Comparison of ENCODE assay signal across 8 mouse cellular contexts in the genomic region with DNA sequence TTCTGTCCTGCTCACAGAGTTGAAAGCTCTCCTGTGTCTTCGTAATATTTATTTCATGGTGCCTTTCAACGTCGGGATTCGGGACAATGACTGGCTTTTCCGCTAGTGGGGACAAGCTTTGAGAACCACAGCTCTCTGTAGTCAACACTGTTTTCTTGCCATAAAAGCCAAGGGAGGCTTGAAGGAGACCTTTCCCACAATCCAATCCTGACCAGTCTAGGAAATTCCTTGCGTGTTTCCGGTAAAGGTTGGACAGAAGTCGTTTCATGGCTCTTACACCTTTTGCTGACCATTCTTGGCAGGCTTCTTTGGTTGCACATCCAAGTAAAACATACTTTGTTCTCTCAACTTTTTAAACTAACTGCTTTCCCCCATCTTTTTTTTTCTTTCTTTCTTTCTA.
A peak's percentile ranks its signal among the peaks of the same experiment; 100 is the strongest.
DNase-seq lines count a peak whose midpoint lies in the region; ATAC-seq and TF ChIP-seq lines count a peak whose summit lies in the region.

No protein-coding gene starts in this region.

- H3K9ac ChIP-seq in hindbrain, postnatal 0 days (replicated peaks; ENCODE audit: low read length): no peak overlapping the region
- no peak overlapping the region for H3K9ac ChIP-seq in midbrain, embryonic 12.5 days (replicated peaks)

- peak; percentile 53 to 58 for DNase-seq in heart, adult 18-20 months
- DNase-seq in heart, postnatal 25 days (ENCODE audit: low spot score): no peak
- DNase-seq in hindbrain, postnatal 0 days (ENCODE audit: low spot score): no peak
- DNase-seq in urinary bladder, postnatal 36 days (ENCODE audit: low spot score in 2 of 2): no peak
- no peak for DNase-seq in adrenal gland, adult 18-20 months (ENCODE audit: low spot score in 2 of 2)
- DNase-seq in testis, postnatal 10 days (ENCODE audit: low spot score): no peak

- no peak for TF ChIP-seq POLR2A in cortical plate, adult 2 months (IDR thresholded peaks at IDR 0.05; ENCODE audit: extremely low read depth, insufficient read depth, low read length)

- no peaks in the 10 kb centered on the region for H3K36me3 ChIP-seq in hindbrain, postnatal 0 days (ENCODE audit: insufficient read depth, low read length)
- no peaks in the 10 kb centered on the region for H3K36me3 ChIP-seq in midbrain, embryonic 12.5 days

- H3K4me1 ChIP-seq in cortical plate, adult 2 months (ENCODE audit: control insufficient read depth, insufficient read depth, low read length): peaks cover 5% of the 10 kb centered on the region
- peaks cover 3% of the 10 kb centered on the region; the same call in 1 of the 2 replicates for H3K4me1 ChIP-seq in hindbrain, postnatal 0 days (ENCODE audit: insufficient read depth, low read length)
- H3K4me1 ChIP-seq in midbrain, embryonic 12.5 days: peaks cover 28% of the 10 kb centered on the region

- H3K27ac ChIP-seq in cortical plate, adult 2 months (ENCODE audit: insufficient read depth, low read length): no peak overlapping the region
- no peak overlapping the region; the same call in 1 of the 2 replicates for H3K27ac ChIP-seq in hindbrain, postnatal 0 days
- H3K27ac ChIP-seq in midbrain, embryonic 12.5 days (replicated peaks): no peak overlapping the region

- intact Hi-C loops in heart, postnatal 25 days (cut with DNase I): loop anchor here (5.0 kb wide), 1 partner anchor 289 kb away; a partner anchor contains a TSS

- no peak for TF ChIP-seq CTCF in cortical plate, adult 2 months (IDR thresholded peaks at IDR 0.05; ENCODE audit: extremely low read depth, insufficient read depth, low read length)
- no peak for TF ChIP-seq CTCF in hindbrain, postnatal 0 days (IDR thresholded peaks at IDR 0.05; ENCODE audit: low read depth)

- ATAC-seq in hindbrain, postnatal 0 days: no peak
- no peak for ATAC-seq in midbrain, embryonic 12.5 days (ENCODE audit: low FRiP score, low read depth)

- H3K4me3 ChIP-seq in cortical plate, adult 2 months (ENCODE audit: insufficient read depth, low read length): peak overlapping the region; percentile 58
- H3K4me3 ChIP-seq in hindbrain, postnatal 0 days (ENCODE audit: low read length): peak overlapping the region; percentile 90; the same call in 1 of the 2 replicates
- H3K4me3 ChIP-seq in midbrain, embryonic 12.5 days: no peak overlapping the region

- H3K4me2 ChIP-seq in hindbrain, postnatal 0 days (ENCODE audit: low read depth, low read length): peak overlapping the region; percentile 94
- H3K4me2 ChIP-seq in midbrain, embryonic 12.5 days (replicated peaks): peak overlapping the region; percentile 66

- 64% methylated on average over 8 of the region's 8 CpGs for WGBS in hindbrain, postnatal 0 days
- WGBS in midbrain, embryonic 12.5 days: 90% methylated on average over 8 of the region's 8 CpGs

- H3K9me3 ChIP-seq in hindbrain, postnatal 0 days (ENCODE audit: low read length): no peaks in the 10 kb centered on the region
- H3K9me3 ChIP-seq in midbrain, embryonic 12.5 days: no peaks in the 10 kb centered on the region

- no peaks in the 10 kb centered on the region for H3K27me3 ChIP-seq in hindbrain, postnatal 0 days (ENCODE audit: insufficient read depth, low read length)
- H3K27me3 ChIP-seq in midbrain, embryonic 12.5 days: no peaks in the 10 kb centered on the region

Comparison
In these comparisons a context has a peak if more than half of its experiments do, and no peak if none do; other contexts are left out.
1. DNase-seq: peak in heart, adult 18-20 months (2 of 2); none in heart, postnatal 25 days (single experiment), hindbrain, postnatal 0 days (single experiment), urinary bladder, postnatal 36 days (0 of 2), adrenal gland, adult 18-20 months (0 of 2) and testis, postnatal 10 days (single experiment).